Mouse (Mus musculus) kidney, embryonic 14.5 days (tissue): ENCODE results near the gene Il17ra. TPM values are rescaled to one million over a fixed set of nuclear protein-coding genes. Genes with fewer than 3 reads are reported as not detected.

Experiments used
- ATAC-seq: fragments of 200-750 bp; cut with Nextera tagmentation; 2 replicates; pipeline ENCODE4 v1.8.0; 2017; ENCODE audit warnings: moderate number of reproducible peaks, mild to moderate bottlenecking, moderate TSS enrichment, moderate library complexity; ENCODE audit not compliant: low FRiP score, low TSS enrichment
- H3K27ac ChIP-seq: fragments of 300-500 bp; sonication (generic); 2 replicates; pipeline ENCODE4 v1.5.1; 2014; ENCODE audit warnings: low read depth, mild to moderate bottlenecking, low read length, moderate library complexity, mixed read lengths
- H3K27me3 ChIP-seq: fragments of 300-500 bp; sonication (generic); 2 replicates; pipeline ENCODE4 v1.6.1; 2014; ENCODE audit warnings: mild to moderate bottlenecking, low read length; ENCODE audit not compliant: control insufficient read depth, insufficient read depth
- H3K36me3 ChIP-seq: fragments of 300-500 bp; sonication (generic); 2 replicates; pipeline ENCODE4 v1.6.1; 2014; ENCODE audit warnings: low read length, mixed read lengths; ENCODE audit not compliant: control insufficient read depth, insufficient read depth
- H3K4me1 ChIP-seq: fragments of 300-500 bp; sonication (generic); 2 replicates; pipeline ENCODE4 v1.6.1; 2014; ENCODE audit warnings: low read length, mixed read lengths; ENCODE audit not compliant: control insufficient read depth, insufficient read depth
- H3K4me2 ChIP-seq: fragments of 300-500 bp; sonication (generic); replicated peaks from 2 replicates; pipeline ENCODE4 v1.6.1; 2014; ENCODE audit warnings: low read depth, mild to moderate bottlenecking, low read length
- H3K4me3 ChIP-seq: fragments of 300-500 bp; sonication (generic); 2 replicates; pipeline ENCODE4 v1.5.1; 2014; ENCODE audit warnings: mild to moderate bottlenecking, low read length
- H3K9ac ChIP-seq: fragments of 300-500 bp; sonication (generic); 2 replicates; pipeline ENCODE4 v1.6.1; 2014; ENCODE audit warnings: low read depth, mild to moderate bottlenecking, low read length, moderate library complexity
- H3K9me3 ChIP-seq: fragments of 300-500 bp; sonication (generic); 2 replicates; pipeline ENCODE4 v1.6.1; 2016; ENCODE audit warnings: low read length; ENCODE audit not compliant: control insufficient read depth
- WGBS: fragments of 180-500 bp; shearing (Covaris S2); extraction: QIAGEN DNeasy Blood & Tissue Kit; methylation state at CpG from one replicate; pipeline ENCODE4 v1.1.7; 2014; 5-methylcytosine and 5-hydroxymethylcytosine counted together
- polyA plus RNA-seq: library from polyadenylated mRNA; unstranded; fragments of >200 nt; fragmentation: Nextera tagmentation; extraction: Ambion mirVana; gene quantifications from 2 replicates; pipeline ENCODE4 v1.2.1, GENCODE M21; 2014

The Il17ra gene
- polyA plus RNA-seq, 1 experiment from 2014 or later: 2.3 TPM

DNA sequence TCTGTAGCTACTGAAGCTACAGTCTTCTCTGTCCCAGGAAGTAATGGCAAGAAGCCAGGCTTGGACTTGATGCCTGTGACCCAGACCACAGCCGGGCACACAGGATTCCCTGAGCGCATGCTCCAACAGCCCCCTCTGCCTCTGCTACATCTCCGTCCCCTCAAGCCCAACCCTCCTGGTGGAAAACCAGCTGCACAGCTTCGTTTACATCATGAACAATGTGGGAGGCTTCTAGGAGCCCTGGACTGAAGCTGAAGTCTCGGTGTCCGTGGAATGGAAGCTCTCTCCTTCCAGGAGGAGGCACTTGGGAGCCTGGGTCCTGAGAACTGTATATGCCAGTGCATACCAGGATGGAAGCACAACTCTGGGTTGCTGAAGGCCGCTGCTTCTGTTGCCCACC, 46.9 kb downstream of the Il17ra start:
- ATAC-seq: no peak
- no peaks in the 10 kb centered on the region for H3K9me3 ChIP-seq
- no peak overlapping the region for H3K4me2 ChIP-seq
- no peak overlapping the region for H3K4me3 ChIP-seq
- H3K9ac ChIP-seq: no peak overlapping the region
- WGBS: 89% methylated on average over 7 of the region's 7 CpGs
- no peak overlapping the region for H3K27ac ChIP-seq
- H3K27me3 ChIP-seq: no peaks in the 10 kb centered on the region
- H3K4me1 ChIP-seq: no peaks in the 10 kb centered on the region
- H3K36me3 ChIP-seq: peaks cover 35% of the 10 kb centered on the region

DNA sequence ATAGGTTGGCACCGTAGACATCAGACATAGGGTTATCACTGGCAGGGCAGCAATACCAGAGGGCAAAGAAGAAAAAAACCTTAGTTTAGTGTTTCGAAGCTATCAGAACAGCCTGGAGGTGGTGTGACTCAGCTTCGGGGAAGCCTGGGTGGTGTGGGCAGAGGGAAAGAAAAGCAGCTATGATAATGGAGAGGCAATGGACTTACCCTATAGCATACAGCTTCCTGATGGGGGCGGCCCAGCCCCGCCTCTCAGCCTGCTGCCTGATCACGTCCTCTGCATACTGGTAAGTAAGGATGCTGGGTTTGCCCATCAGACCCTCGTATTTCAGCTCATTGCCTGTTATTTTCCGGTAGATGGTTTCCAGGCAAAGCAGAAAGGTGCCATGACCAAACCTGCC, 47.4 kb downstream of the Il17ra start:
- Histone ChIP-seq H3K27me3 (no peaks in the 10 kb centered on the region), H3K9me3 (no peaks in the 10 kb centered on the region), H3K4me3 (no peak overlapping the region), H3K27ac (no peak overlapping the region), H3K36me3 (peaks cover 35% of the 10 kb centered on the region), H3K4me2 (no peak overlapping the region), H3K4me1 (no peaks in the 10 kb centered on the region), H3K9ac (no peak overlapping the region)
- ATAC-seq: no peak
- WGBS: 85% methylated on average over 8 of the region's 8 CpGs

DNA sequence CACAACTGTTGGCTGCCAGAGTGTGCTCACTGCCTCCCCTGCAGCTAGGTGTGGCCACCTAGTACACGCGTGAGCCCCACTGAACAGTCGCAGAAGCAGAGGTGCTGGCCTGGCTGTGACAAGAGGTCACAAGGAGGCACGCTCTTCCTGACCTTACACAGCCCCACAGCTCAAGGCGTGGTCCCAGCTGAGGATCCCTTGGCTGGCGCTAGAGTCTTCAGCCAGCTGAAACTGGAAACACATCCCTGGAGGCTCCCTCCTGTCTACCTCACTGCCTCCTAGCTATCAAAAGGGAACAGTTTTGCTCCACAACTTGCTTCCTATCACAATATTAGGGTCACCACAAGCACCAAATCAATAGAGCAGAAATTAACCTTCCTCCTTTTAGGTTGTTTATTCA, 48.2 kb downstream of the Il17ra start:
- no peaks in the 10 kb centered on the region for H3K27me3 ChIP-seq
- no peak overlapping the region for H3K27ac ChIP-seq
- H3K9ac ChIP-seq: no peak overlapping the region
- H3K36me3 ChIP-seq: peaks cover 35% of the 10 kb centered on the region
- H3K4me2 ChIP-seq: no peak overlapping the region
- no peak for ATAC-seq
- no peak overlapping the region for H3K4me3 ChIP-seq
- H3K4me1 ChIP-seq: no peaks in the 10 kb centered on the region
- no peaks in the 10 kb centered on the region for H3K9me3 ChIP-seq
- 79% methylated on average over 6 of the region's 6 CpGs for WGBS

DNA sequence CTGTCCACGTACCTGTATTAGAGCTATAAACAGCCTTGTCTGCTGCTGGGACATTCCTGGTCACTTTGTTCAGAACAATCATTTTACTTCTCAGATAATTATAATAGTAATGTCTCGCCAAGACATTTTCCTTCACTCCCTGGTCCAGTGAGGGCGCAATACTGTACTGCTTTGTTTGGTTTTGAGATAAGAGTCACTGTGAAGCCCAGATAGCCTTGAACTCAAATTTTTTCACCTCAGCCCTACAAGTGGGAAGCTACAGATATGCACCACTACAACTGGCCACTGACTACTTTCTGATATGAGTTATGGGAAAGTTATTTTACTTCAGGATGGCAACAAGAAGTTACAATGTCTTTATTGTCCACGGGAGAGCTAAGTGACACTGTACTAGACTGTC, 53.4 kb downstream of the Il17ra start:
- Histone ChIP-seq H3K9ac (no peak overlapping the region), H3K27ac (no peak overlapping the region), H3K36me3 (peaks cover 31% of the 10 kb centered on the region), H3K27me3 (no peaks in the 10 kb centered on the region), H3K4me1 (no peaks in the 10 kb centered on the region), H3K4me3 (no peak overlapping the region), H3K4me2 (no peak overlapping the region), H3K9me3 (no peaks in the 10 kb centered on the region)
- no peak for ATAC-seq
- 89% methylated on average over 4 of the region's 4 CpGs for WGBS

DNA sequence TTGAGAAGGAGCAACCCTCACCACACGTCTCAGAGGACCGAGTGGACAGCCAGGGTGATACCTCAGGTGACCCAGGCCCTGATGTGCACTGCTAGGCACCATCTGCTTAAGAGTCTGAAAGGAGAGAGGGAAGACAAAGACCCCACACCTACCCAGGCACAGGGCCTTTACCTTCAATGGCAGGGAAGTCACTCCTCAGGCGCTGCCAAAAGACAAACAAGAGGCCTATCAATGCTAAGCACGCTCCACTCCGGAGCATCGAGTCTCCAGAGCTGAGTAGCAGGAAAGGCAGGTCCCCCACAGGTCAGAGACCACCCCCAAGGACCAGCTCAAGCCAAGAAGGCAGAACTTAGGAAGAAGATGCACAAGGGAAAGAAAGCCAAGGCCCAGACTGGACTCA, 53.8 kb downstream of the Il17ra start:
- Histone ChIP-seq H3K4me1 (no peaks in the 10 kb centered on the region), H3K36me3 (peaks cover 29% of the 10 kb centered on the region; the same call in 1 of the 2 replicates), H3K4me3 (no peak overlapping the region), H3K9ac (no peak overlapping the region), H3K9me3 (no peaks in the 10 kb centered on the region), H3K4me2 (no peak overlapping the region), H3K27ac (no peak overlapping the region), H3K27me3 (no peaks in the 10 kb centered on the region)
- no peak for ATAC-seq
- 90% methylated on average over 6 of the region's 6 CpGs for WGBS

DNA sequence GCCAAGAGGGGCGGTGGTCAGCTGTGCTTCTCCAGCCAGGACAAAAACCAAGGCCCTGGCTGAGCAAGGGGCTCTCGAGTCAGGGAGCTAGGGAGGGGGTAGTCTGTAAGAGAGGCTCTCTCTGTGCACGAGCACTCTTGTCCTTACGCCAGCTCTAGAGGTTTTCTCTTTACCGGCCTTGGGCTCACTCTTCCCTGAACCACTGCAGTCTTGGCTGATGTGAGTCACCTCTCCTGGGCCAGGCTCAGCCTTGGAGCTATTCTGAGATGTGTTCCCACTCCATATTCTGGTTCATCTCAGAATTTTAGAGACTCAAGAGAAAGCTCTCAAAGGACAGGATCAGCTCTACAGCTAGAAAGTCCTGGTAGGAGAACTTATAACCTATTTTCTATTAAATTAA, 54.3 kb downstream of the Il17ra start:
- Histone ChIP-seq H3K36me3 (peaks cover 33% of the 10 kb centered on the region; the same call in 1 of the 2 replicates), H3K4me1 (no peaks in the 10 kb centered on the region), H3K27ac (no peak overlapping the region), H3K4me3 (no peak overlapping the region), H3K4me2 (no peak overlapping the region), H3K9ac (no peak overlapping the region), H3K9me3 (no peaks in the 10 kb centered on the region), H3K27me3 (no peaks in the 10 kb centered on the region)
- 88% methylated on average over 5 of the region's 5 CpGs for WGBS
- no peak for ATAC-seq

DNA sequence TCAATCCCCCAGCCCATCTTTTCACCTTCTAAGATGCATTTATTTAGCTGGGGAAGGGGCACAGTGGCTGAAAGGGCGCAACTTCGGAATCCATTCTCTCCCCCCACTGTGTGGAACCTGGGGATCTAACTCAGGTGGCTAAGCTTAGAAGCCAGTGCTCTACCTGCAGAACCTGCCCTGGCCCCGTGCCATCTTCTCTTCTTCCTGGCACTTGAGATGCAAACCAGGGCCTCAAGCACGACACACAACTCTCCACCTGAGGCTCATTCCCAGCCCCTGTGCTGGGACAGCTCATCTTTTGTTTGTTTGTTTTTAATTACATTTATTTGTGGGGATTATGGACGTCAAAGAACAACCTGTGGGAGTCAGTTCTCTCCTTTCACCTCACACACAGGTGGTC, 56.6 kb downstream of the Il17ra start:
- Histone ChIP-seq H3K4me2 (no peak overlapping the region), H3K4me1 (no peaks in the 10 kb centered on the region), H3K9me3 (no peaks in the 10 kb centered on the region), H3K27me3 (no peaks in the 10 kb centered on the region), H3K27ac (no peak overlapping the region), H3K4me3 (no peak overlapping the region), H3K9ac (no peak overlapping the region), H3K36me3 (peaks cover 23% of the 10 kb centered on the region; the same call in 1 of the 2 replicates)
- 88% methylated on average over 5 of the region's 5 CpGs for WGBS
- ATAC-seq: no peak

DNA sequence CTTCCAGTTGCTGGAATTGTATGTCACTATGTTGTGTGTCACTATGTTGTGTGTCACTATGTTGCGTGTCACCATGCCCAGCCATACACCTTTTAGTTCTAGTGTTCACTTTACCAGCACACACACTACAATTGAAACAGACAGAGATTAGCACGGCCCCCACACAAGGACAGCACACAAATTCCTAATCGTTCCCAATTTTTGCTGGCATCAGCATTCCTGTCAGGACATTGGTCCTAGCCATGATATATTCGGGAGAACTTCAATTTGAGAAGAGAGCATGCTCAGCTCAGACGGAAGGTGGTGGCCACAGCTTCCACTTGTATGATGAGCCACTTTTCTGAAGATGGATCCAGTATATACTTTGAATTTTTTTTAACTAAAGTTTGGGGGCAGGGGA, 61.7 kb downstream of the Il17ra start:
- Histone ChIP-seq H3K4me3 (no peak overlapping the region), H3K9ac (no peak overlapping the region), H3K36me3 (peaks cover 18% of the 10 kb centered on the region; the same call in 1 of the 2 replicates), H3K4me2 (no peak overlapping the region), H3K9me3 (no peaks in the 10 kb centered on the region), H3K4me1 (peaks cover 4% of the 10 kb centered on the region; the same call in 1 of the 2 replicates), H3K27ac (no peak overlapping the region), H3K27me3 (no peaks in the 10 kb centered on the region)
- WGBS: 84% methylated on average over 5 of the region's 5 CpGs
- ATAC-seq: no peak

DNA sequence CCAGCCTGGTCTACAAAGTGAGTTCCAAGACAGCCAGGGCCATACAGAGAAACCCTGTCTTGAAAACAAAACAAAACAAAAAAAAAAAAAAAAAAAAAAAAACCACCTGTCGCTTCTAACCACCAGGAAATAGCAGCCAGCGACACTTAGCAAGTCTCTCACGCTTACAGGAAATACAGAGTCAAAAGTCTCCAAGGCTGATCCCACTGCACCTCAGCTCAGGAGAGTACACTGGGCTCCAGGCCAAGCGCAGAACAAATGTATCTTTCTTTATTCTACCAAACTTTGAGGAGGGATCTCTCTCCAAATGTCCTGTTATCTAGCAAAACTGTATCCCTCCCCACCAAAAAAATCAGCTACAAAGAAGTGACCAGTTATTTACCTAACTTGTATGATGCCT, 66.1 kb downstream of the Il17ra start:
- Histone ChIP-seq H3K9ac (no peak overlapping the region), H3K36me3 (no peaks in the 10 kb centered on the region), H3K4me2 (no peak overlapping the region), H3K4me3 (no peak overlapping the region), H3K27me3 (no peaks in the 10 kb centered on the region), H3K4me1 (peaks cover 9% of the 10 kb centered on the region; the same call in 1 of the 2 replicates), H3K9me3 (no peaks in the 10 kb centered on the region), H3K27ac (no peak overlapping the region)
- 60% methylated on average over 4 of the region's 4 CpGs for WGBS
- no peak for ATAC-seq
